Mouse (Mus musculus) hematopoietic stem cell, adult 5-6 weeks (primary cell): ENCODE results near the gene Sorl1. TPM values are rescaled to one million over a fixed set of nuclear protein-coding genes. Genes with fewer than 3 reads are reported as not detected.

Experiments
- ATAC-seq, 2 experiments: fragments of 125-278 bp in 1 of 2; replicated peaks in 1 of 2; 2 replicates each; pipeline ENCODE4 v1.8.0; 2016 to 2017; ENCODE audit warnings: inconsistent platforms in 2 of 2, mild to moderate bottlenecking in 2 of 2, moderate number of reproducible peaks in 2 of 2, low read depth in 1 of 2, moderate TSS enrichment in 1 of 2; ENCODE audit not compliant: low FRiP score in 2 of 2, poor library complexity in 2 of 2, severe bottlenecking in 2 of 2, insufficient read depth in 1 of 2, low TSS enrichment in 1 of 2
- total RNA-seq: library from RNA; stranded (forward); fragments of 172-1452, 232-1000 nt; gene quantifications from 2 replicates; pipeline ENCODE4 v1.2.3, GENCODE M21; 2017

Sorl1 gene
- total RNA-seq, 1 experiment from 2014 or later: 9.5 TPM

- ATAC-seq: no peak
Measured at GRCm38 (mm10) chr9:42103546-42103945, 20.6 kb downstream of the Sorl1 start.

- no peak for ATAC-seq
Measured at GRCm38 (mm10) chr9:42102013-42102412, 22.1 kb downstream of the Sorl1 start.

DNA sequence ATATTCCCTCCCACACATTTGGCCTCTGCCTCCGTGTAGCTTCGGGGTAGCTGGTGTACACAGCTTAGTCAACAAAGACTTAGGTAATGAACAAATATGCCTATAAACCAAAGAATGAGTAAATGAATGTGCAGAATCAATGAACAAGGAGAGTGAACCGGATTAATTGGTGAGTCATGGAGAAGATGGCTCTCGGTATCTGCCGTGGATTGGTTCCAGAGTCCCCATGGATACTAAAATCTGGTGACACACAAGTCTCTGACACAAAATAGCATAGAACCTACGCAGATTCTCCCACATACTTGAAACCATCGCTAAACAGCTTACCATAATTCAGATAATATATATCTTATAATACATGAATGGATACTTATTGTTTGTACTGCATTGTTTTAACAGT, 22.8 kb downstream of the Sorl1 start:
- no peak for ATAC-seq

DNA sequence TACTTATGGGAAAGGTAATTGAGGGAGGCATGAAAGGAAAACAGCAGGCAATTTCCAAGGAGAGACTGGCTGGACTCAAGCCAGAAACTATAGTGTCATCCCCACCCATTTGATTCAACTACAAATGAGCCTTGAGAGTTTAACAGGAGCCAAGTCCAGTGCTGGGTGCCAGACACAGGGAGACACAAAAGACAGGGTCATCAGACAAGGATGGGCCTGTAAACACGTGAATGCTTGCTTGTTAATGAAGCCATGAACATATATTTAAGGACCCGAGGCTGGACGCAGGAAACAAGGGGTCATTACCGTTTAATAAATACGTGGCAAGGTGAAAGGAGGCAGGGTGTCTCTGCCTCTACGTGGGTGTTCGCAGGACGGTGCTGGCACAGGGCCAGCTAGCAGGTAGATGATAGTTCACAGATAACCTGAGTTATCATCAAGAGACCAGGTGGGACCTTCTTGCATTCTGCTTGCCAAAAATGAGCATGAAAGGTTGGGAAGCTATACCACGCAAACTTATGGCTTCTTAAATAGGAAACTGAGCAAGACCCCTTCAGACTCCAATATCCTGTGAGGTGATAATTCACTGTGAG, 23.4 kb downstream of the Sorl1 start:
- no peak for ATAC-seq

DNA sequence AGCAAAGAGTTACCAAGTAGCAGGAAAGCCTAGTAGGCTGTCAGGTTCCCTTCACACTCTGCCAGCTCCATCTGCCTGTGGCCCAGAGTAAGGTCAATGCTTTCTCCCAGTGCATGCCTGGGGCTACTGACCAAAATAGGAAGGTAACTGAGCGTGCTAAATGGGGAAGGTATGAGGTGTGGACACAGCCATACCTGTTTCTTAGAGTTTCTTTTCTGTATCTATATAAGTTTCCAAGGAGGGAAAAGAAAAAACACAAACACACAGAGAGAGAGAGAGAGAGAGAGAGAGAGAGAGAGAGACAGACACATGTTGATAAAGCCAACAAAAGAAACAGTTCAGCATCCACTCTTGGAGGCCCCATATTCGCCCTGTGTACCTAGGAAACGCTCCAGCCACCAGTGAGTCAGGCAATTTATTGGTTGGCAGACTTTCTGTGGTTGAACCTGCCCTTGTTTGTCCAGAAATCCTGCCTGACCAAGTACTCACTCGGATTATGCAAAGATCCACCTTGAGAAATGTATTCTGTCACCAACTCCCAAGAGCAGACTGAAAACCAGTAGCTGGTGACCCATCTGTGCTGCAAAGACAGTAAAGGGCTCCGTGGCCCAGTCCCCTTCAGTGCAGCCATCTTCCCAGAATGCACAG, 25.5 kb downstream of the Sorl1 start:
- no peak for ATAC-seq

GRCm38 (mm10) chr9:42097731-42098473, 26.2 kb downstream of the Sorl1 start:
- peak in 1 of 2 experiments; percentile 15; a peak in 1 of 4 replicates for ATAC-seq

- peak; percentile 34 to 40; a peak in 1 of 4 replicates for ATAC-seq
Measured at GRCm38 (mm10) chr9:42097006-42097730, 26.9 kb downstream of the Sorl1 start.

DNA sequence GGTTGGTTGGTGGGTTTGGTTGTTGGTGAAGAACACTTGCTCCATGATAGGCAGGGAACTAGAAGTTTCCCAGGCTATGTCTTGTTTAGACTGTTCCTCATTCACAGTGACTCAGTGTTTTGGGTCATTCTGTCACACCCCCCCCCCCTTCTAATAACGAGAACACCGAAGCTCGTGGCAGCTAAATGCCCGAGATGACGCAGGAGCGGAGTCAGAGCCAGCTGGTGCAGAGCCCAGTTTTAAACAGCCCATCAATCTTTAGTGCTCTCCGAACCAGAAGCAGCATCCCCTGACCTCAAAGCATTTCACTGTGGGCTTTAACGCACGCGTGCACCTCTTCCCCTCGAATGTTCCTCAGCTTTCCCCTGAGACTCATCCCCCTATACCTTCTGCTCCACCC, 29.3 kb downstream of the Sorl1 start:
- peak; percentile 81 to 84 for ATAC-seq

DNA sequence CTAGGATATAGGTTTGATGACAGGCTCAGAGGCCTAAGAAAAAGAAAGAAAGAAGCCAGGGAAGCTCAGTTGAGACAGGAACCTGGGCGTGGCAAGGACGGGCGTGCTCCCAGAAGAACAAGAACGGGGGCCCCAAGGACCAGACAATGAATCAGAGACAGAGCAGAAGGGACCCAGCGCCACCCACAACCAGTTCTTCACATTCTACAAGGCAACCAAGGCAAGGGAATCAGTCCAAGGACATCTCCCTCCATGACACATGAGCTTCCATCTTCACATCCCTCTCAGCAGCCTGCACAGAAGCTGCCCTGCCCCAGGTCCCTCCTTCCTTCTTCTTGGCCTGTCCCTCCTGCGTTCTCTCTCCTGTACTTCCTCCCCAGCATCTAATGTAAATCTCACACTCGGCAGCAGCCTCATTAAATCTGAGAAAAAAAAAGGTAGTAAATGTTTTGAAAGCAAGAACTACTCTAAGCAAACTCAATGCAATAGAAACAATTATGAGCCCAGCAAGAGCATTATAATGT, 30.0 kb downstream of the Sorl1 start:
- ATAC-seq: no peak

- no peak for ATAC-seq
Measured at GRCm38 (mm10) chr9:42092749-42093148, 31.3 kb downstream of the Sorl1 start.

- no peak for ATAC-seq
Measured at GRCm38 (mm10) chr9:42091561-42091960, 32.5 kb downstream of the Sorl1 start.

GRCm38 (mm10) chr9:42087921-42088320, 36.2 kb downstream of the Sorl1 start:
- ATAC-seq: no peak

DNA sequence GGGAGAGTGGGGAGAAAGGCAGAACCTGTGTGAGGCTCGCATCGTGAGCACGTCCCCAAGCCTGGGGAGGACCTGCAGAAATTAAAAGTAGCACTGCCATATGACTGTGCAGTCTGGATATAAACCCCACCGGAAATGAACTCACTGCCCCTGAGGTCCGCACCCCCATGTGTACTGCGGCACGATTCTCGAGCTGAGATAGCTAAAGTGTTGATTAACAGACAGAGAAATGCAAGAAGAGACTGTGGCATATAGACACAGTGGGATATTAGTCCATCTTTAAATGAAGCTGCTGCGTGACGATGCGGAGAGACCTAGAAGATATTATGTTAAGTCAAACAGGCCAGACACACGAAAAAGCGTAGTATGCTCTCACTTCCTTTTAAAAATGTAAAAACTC, 38.1 kb downstream of the Sorl1 start:
- ATAC-seq: no peak

- no peak for ATAC-seq
Measured at GRCm38 (mm10) chr9:42083661-42084067, 40.4 kb downstream of the Sorl1 start.

- ATAC-seq: no peak
Measured at GRCm38 (mm10) chr9:42081681-42082530, 42.2 kb downstream of the Sorl1 start.

DNA sequence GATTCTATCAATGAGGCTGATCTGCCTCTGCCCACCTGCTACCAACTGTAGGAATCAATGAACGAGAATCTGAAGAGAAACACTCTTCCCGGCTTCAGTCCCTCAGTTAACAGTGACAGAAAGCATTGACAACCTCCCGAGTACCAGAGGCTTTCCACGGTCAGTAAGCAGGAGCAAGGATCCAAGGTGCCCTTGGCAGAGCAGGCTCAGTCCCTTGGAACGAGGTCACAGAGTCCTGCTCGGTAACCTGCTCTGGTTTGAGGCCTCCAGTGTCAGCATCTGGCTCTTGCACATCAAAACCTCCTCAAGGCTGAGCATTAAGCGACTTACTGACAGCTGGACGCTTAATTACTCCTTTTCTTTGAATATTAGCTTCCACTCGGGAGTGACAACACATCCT, 43.4 kb downstream of the Sorl1 start:
- ATAC-seq: no peak
